ENCODE assay signal across 13 mouse cellular contexts in the genomic region with DNA sequence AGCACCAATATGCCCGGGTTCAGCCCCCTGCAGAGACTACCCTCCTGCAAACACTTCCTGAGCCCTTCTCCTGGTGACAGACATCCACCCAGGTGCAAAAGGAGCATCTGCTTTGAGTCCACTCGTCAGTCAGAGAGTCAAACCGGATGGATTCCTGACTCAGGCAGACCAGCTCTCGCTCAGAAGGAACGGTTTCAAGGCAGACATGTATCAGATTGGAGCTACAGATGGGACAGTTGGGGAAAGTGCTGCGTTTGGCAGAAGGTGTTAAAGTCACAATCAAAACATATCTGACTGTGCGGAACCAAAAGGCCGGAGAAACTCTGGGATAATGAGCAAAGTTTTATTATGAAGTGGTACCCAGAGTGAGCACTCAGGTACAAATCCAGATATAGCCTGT. TPM values are rescaled to one million over a fixed set of nuclear protein-coding genes. Genes with fewer than 3 reads are reported as not detected.
DNase-seq lines count a peak whose midpoint lies in the region; ATAC-seq and TF ChIP-seq lines count a peak whose summit lies in the region.
"Had no signal": no experiment of that assay in that cellular context is flagged by ENCODE, and none has a peak within 500 bp of the region (broad histone marks: within the 10 kb centered on the region; RNA-seq: fewer than 3 reads in every experiment).

No protein-coding gene starts in this region.

- 71% methylated on average over 8 of the region's 8 CpGs for WGBS in heart, embryonic 13.5 days
- 89% methylated on average over 8 of the region's 8 CpGs for WGBS in heart, adult 2 months
- WGBS in forebrain, embryonic 16.5 days, result 60% methylated on average over 8 of the region's 8 CpGs

- peak overlapping the region; percentile 68 for H3K9ac ChIP-seq in heart, embryonic 13.5 days
- H3K9ac ChIP-seq in heart, adult 2 months (ENCODE audit: low read depth, low read length), result no peak overlapping the region
- 0 out of 2 replicates have a peak overlapping the region, but pooled peaks have one; percentile 0 for H3K9ac ChIP-seq in forebrain, embryonic 16.5 days (replicated peaks; ENCODE audit: low read depth, low read length)
- H3K9ac ChIP-seq: liver, embryonic 13.5 days had no signal

- H3K79me2 ChIP-seq in heart, adult 2 months (replicated peaks; ENCODE audit: control insufficient read depth, insufficient read depth, low read length), result no peaks in the 10 kb centered on the region

- H3K27ac ChIP-seq in heart, embryonic 13.5 days (replicated peaks), result no peak overlapping the region
- no peak overlapping the region for H3K27ac ChIP-seq in heart, adult 2 months
- H3K27ac ChIP-seq in forebrain, embryonic 16.5 days (ENCODE audit: low read length), result peak overlapping the region; percentile 65
- H3K27ac ChIP-seq: liver, embryonic 13.5 days had no signal

- H3K4me3 ChIP-seq in heart, embryonic 13.5 days, result no peak overlapping the region
- H3K4me3 ChIP-seq in heart, adult 2 months, result no peak overlapping the region
- no peak overlapping the region for H3K4me3 ChIP-seq in forebrain, embryonic 16.5 days (replicated peaks; ENCODE audit: low read length)
- H3K4me3 ChIP-seq: hindbrain, embryonic 15.5 days; liver, embryonic 13.5 days had no signal

- TF ChIP-seq EP300 in heart, adult 2 months (IDR thresholded peaks at IDR 0.05; ENCODE audit: insufficient read depth, low read depth, low read length), result no peak

- intact Hi-C loops in heart, adult 2 months (cut with DNase I), result no loop called here

- no peak for TF ChIP-seq CTCF in heart, adult 2 months (IDR thresholded peaks at IDR 0.05)

- ATAC-seq in heart, embryonic 13.5 days (ENCODE audit: extremely low read depth, insufficient number of reproducible peaks, low FRiP score, low TSS enrichment), result no peak
- peak; percentile 36; the same call in 1 of the 2 replicates for ATAC-seq in forebrain, embryonic 16.5 days

- no peak for TF ChIP-seq POLR2A in heart, adult 2 months (IDR thresholded peaks at IDR 0.05; ENCODE audit: insufficient read depth, low read depth, low read length)

- H3K4me1 ChIP-seq in heart, embryonic 13.5 days, result peaks cover 17% of the 10 kb centered on the region
- no peaks in the 10 kb centered on the region; the same call in 1 of the 2 replicates for H3K4me1 ChIP-seq in heart, adult 2 months (ENCODE audit: control insufficient read depth, insufficient read depth, low read length)
- peaks cover 22% of the 10 kb centered on the region for H3K4me1 ChIP-seq in forebrain, embryonic 16.5 days (replicated peaks; ENCODE audit: control insufficient read depth, insufficient read depth, low read length)

- peaks cover 38% of the 10 kb centered on the region for H3K36me3 ChIP-seq in heart, embryonic 13.5 days
- no peaks in the 10 kb centered on the region for H3K36me3 ChIP-seq in heart, adult 2 months (ENCODE audit: control insufficient read depth, insufficient read depth, low read length)
- H3K36me3 ChIP-seq in forebrain, embryonic 16.5 days (ENCODE audit: control insufficient read depth, insufficient read depth), result no peaks in the 10 kb centered on the region; the same call in 1 of the 2 replicates

- no peaks in the 10 kb centered on the region for H3K9me3 ChIP-seq in heart, embryonic 13.5 days
- no peaks in the 10 kb centered on the region for H3K9me3 ChIP-seq in forebrain, embryonic 16.5 days (ENCODE audit: control insufficient read depth, low read length)
- H3K9me3 ChIP-seq: hindbrain, embryonic 15.5 days had no signal

- no peaks in the 10 kb centered on the region for H3K27me3 ChIP-seq in heart, embryonic 13.5 days (replicated peaks)
- H3K27me3 ChIP-seq in heart, adult 2 months (ENCODE audit: control insufficient read depth, insufficient read depth, low read length), result no peaks in the 10 kb centered on the region
- no peaks in the 10 kb centered on the region for H3K27me3 ChIP-seq in forebrain, embryonic 16.5 days (replicated peaks; ENCODE audit: control insufficient read depth, insufficient read depth, low read length)
- H3K27me3 ChIP-seq: hindbrain, embryonic 15.5 days; liver, embryonic 13.5 days had no signal

- H3K4me2 ChIP-seq in heart, embryonic 13.5 days, result peak overlapping the region; percentile 60; the same call in 1 of the 2 replicates
- H3K4me2 ChIP-seq in forebrain, embryonic 16.5 days (ENCODE audit: low read length), result peak overlapping the region; percentile 10; the same call in 1 of the 2 replicates
- H3K4me2 ChIP-seq: hindbrain, embryonic 15.5 days; liver, embryonic 13.5 days had no signal

- no peak for DNase-seq in heart, adult 2 months
- DNase-seq in brain, embryonic 18.5 days (ENCODE audit: low read depth, low spot score), result peak; percentile 50
- DNase-seq in layer of hippocampus, postnatal 36 days, result peak; percentile 46 to 55
- DNase-seq in B cell, adult 2 months, result no peak
- DNase-seq in adrenal gland, postnatal 14 days, result no peak
- no peak for DNase-seq in adrenal gland, postnatal 36 days
- DNase-seq: adrenal gland, adult 8-10 months; kidney, adult 18-20 months; liver, embryonic 13.5 days; right cerebral cortex, postnatal 14 days had no signal

RNA-seq across cellular contexts. Expression of gene Cep164, which starts 29.1 kb away (rescaled TPM):
- 13.0 and 14.4 TPM in 2 replicates for polyA plus RNA-seq in heart, embryonic 13.5 days (2015; fragmentation: Nextera tagmentation; extraction: Ambion mirVana)
- total RNA-seq in heart, adult 2 months (2021), result 1 to 10 TPM; 6.0 to 6.2 TPM
- polyA plus RNA-seq in heart, adult 2 months (2012; rRNA removed), result 6.0 and 7.4 TPM in 2 replicates
- 11.6 and 17.9 TPM in 2 replicates for polyA plus RNA-seq in forebrain, embryonic 16.5 days (2015; fragmentation: Nextera tagmentation; extraction: Ambion mirVana)
- 10 to 100 TPM; 11.0 to 12.9 TPM for total RNA-seq in layer of hippocampus, postnatal 36 days (2021)
- 12.4 and 13.1 TPM in 2 replicates for total RNA-seq in adrenal gland, postnatal 14 days (2021)
- total RNA-seq in adrenal gland, postnatal 36 days (2021), result 10 to 100 TPM; 11.6 to 12.2 TPM

RNA-seq across cellular contexts. Expression of gene Bace1, which starts 39.0 kb away (rescaled TPM):
- polyA plus RNA-seq in heart, embryonic 13.5 days (2015; fragmentation: Nextera tagmentation; extraction: Ambion mirVana), result 17.6 and 19.1 TPM in 2 replicates
- total RNA-seq in heart, adult 2 months (2021), result 10 to 100 TPM; 29.5 to 30.6 TPM
- 22.7 and 25.3 TPM in 2 replicates for polyA plus RNA-seq in heart, adult 2 months (2012; rRNA removed)
- polyA plus RNA-seq in forebrain, embryonic 16.5 days (2015; fragmentation: Nextera tagmentation; extraction: Ambion mirVana), result 46.9 and 51.7 TPM in 2 replicates
- total RNA-seq in layer of hippocampus, postnatal 36 days (2021), result 10 to 100 TPM; 80.6 to 82.3 TPM
- 25.2 and 25.6 TPM in 2 replicates for total RNA-seq in adrenal gland, postnatal 14 days (2021)
- total RNA-seq in adrenal gland, postnatal 36 days (2021), result 10 to 100 TPM; 24.3 to 32.0 TPM

Comparison
In these comparisons a context has a peak if more than half of its experiments do, and no peak if none do; other contexts are left out.
1. DNase-seq: peak in brain, embryonic 18.5 days (single experiment) and layer of hippocampus, postnatal 36 days (2 of 2); none in heart, adult 2 months (0 of 2), B cell, adult 2 months (0 of 2), adrenal gland, postnatal 14 days (single experiment) and adrenal gland, postnatal 36 days (0 of 2).